Mouse (Mus musculus): ENCODE measurements around the gene Cdh4. TPM values are rescaled to one million over a fixed set of nuclear protein-coding genes. Genes with fewer than 3 reads are reported as not detected.

Gene Cdh4
- polyA plus RNA-seq, 1 experiment from 2014 or later: 23.0 TPM

- Histone ChIP-seq H3K27ac (ENCODE audit: low read length) (no peak overlapping the region), H3K36me3 (ENCODE audit: insufficient read depth, low read length) (no peaks in the 10 kb centered on the region), H3K27me3 (ENCODE audit: insufficient read depth, low read length) (no peaks in the 10 kb centered on the region), H3K4me3 (ENCODE audit: low read length) (no peak overlapping the region), H3K4me2 (replicated peaks; ENCODE audit: low read depth, low read length) (no peak overlapping the region), H3K9me3 (ENCODE audit: low read length) (no peaks in the 10 kb centered on the region), H3K4me1 (ENCODE audit: insufficient read depth, low read length) (peaks cover 34% of the 10 kb centered on the region), H3K9ac (replicated peaks; ENCODE audit: low read length) (no peak overlapping the region)
- ATAC-seq (ENCODE audit: low FRiP score, low TSS enrichment): peak; percentile 40; the same call in 1 of the 2 replicates
- 65% methylated on average over 5 of the region's 5 CpGs for WGBS
Measured at GRCm38 (mm10) chr2:179769137-179769536, 326.9 kb downstream of the Cdh4 start.

- Histone ChIP-seq H3K4me1 (ENCODE audit: insufficient read depth, low read length) (peaks cover 42% of the 10 kb centered on the region), H3K9me3 (ENCODE audit: low read length) (no peaks in the 10 kb centered on the region), H3K4me2 (replicated peaks; ENCODE audit: low read depth, low read length) (no peak overlapping the region), H3K4me3 (ENCODE audit: low read length) (no peak overlapping the region), H3K36me3 (ENCODE audit: insufficient read depth, low read length) (no peaks in the 10 kb centered on the region), H3K27me3 (ENCODE audit: insufficient read depth, low read length) (no peaks in the 10 kb centered on the region), H3K9ac (replicated peaks; ENCODE audit: low read length) (no peak overlapping the region), H3K27ac (ENCODE audit: low read length) (no peak overlapping the region)
- no peak for ATAC-seq (ENCODE audit: low FRiP score, low TSS enrichment)
- 67% methylated on average over 8 of the region's 8 CpGs for WGBS
Measured at GRCm38 (mm10) chr2:179769943-179770342, 327.7 kb downstream of the Cdh4 start.

- H3K27me3 ChIP-seq (ENCODE audit: insufficient read depth, low read length): no peaks in the 10 kb centered on the region
- H3K27ac ChIP-seq (ENCODE audit: low read length): peak overlapping the region; percentile 90
- H3K4me1 ChIP-seq (ENCODE audit: insufficient read depth, low read length): peaks cover 51% of the 10 kb centered on the region
- 10% methylated on average over 13 of the region's 13 CpGs for WGBS
- H3K36me3 ChIP-seq (ENCODE audit: insufficient read depth, low read length): no peaks in the 10 kb centered on the region
- H3K9me3 ChIP-seq (ENCODE audit: low read length): no peaks in the 10 kb centered on the region
- ATAC-seq (ENCODE audit: low FRiP score, low TSS enrichment): peak; percentile 85
- 0 out of 2 replicates have a peak overlapping the region, but pooled peaks have one; percentile 4 for H3K9ac ChIP-seq (replicated peaks; ENCODE audit: low read length)
- peak overlapping the region; percentile 25 for H3K4me2 ChIP-seq (replicated peaks; ENCODE audit: low read depth, low read length)
- no peak overlapping the region for H3K4me3 ChIP-seq (ENCODE audit: low read length)
Measured at GRCm38 (mm10) chr2:179774440-179775110, 332.3 kb downstream of the Cdh4 start.

GRCm38 (mm10) chr2:179775999-179776705 is 333.9 kb downstream of the Cdh4 start:
- Histone ChIP-seq H3K4me1 (ENCODE audit: insufficient read depth, low read length) (peaks cover 51% of the 10 kb centered on the region), H3K4me2 (replicated peaks; ENCODE audit: low read depth, low read length) (no peak overlapping the region), H3K4me3 (ENCODE audit: low read length) (no peak overlapping the region), H3K27me3 (ENCODE audit: insufficient read depth, low read length) (no peaks in the 10 kb centered on the region), H3K36me3 (ENCODE audit: insufficient read depth, low read length) (no peaks in the 10 kb centered on the region), H3K9ac (replicated peaks; ENCODE audit: low read length) (no peak overlapping the region), H3K27ac (ENCODE audit: low read length) (no peak overlapping the region), H3K9me3 (ENCODE audit: low read length) (no peaks in the 10 kb centered on the region)
- 59% methylated on average over 10 of the region's 10 CpGs for WGBS
- no peak for ATAC-seq (ENCODE audit: low FRiP score, low TSS enrichment)

- no peaks in the 10 kb centered on the region for H3K36me3 ChIP-seq (ENCODE audit: insufficient read depth, low read length)
- peaks cover 32% of the 10 kb centered on the region for H3K4me1 ChIP-seq (ENCODE audit: insufficient read depth, low read length)
- no peak overlapping the region for H3K4me3 ChIP-seq (ENCODE audit: low read length)
- no peaks in the 10 kb centered on the region for H3K27me3 ChIP-seq (ENCODE audit: insufficient read depth, low read length)
- H3K4me2 ChIP-seq (replicated peaks; ENCODE audit: low read depth, low read length): no peak overlapping the region
- H3K9ac ChIP-seq (replicated peaks; ENCODE audit: low read length): no peak overlapping the region
- no peak for ATAC-seq (ENCODE audit: low FRiP score, low TSS enrichment)
- no peaks in the 10 kb centered on the region for H3K9me3 ChIP-seq (ENCODE audit: low read length)
- WGBS: 30% methylated on average over 9 of the region's 9 CpGs
- H3K27ac ChIP-seq (ENCODE audit: low read length): no peak overlapping the region
Measured at GRCm38 (mm10) chr2:179779266-179779665, 337.0 kb downstream of the Cdh4 start.

GRCm38 (mm10) chr2:179780961-179781360 is 338.7 kb downstream of the Cdh4 start:
- no peak overlapping the region for H3K4me2 ChIP-seq (replicated peaks; ENCODE audit: low read depth, low read length)
- H3K27me3 ChIP-seq (ENCODE audit: insufficient read depth, low read length): no peaks in the 10 kb centered on the region
- H3K36me3 ChIP-seq (ENCODE audit: insufficient read depth, low read length): no peaks in the 10 kb centered on the region
- no peak overlapping the region for H3K4me3 ChIP-seq (ENCODE audit: low read length)
- H3K4me1 ChIP-seq (ENCODE audit: insufficient read depth, low read length): peaks cover 15% of the 10 kb centered on the region
- no peak overlapping the region for H3K9ac ChIP-seq (replicated peaks; ENCODE audit: low read length)
- 33% methylated on average over 4 of the region's 4 CpGs for WGBS
- no peak; the same call in 1 of the 2 replicates for ATAC-seq (ENCODE audit: low FRiP score, low TSS enrichment)
- no peak overlapping the region for H3K27ac ChIP-seq (ENCODE audit: low read length)
- no peaks in the 10 kb centered on the region for H3K9me3 ChIP-seq (ENCODE audit: low read length)

- Histone ChIP-seq H3K9ac (replicated peaks; ENCODE audit: low read length) (no peak overlapping the region), H3K27ac (ENCODE audit: low read length) (no peak overlapping the region), H3K27me3 (ENCODE audit: insufficient read depth, low read length) (no peaks in the 10 kb centered on the region), H3K4me1 (ENCODE audit: insufficient read depth, low read length) (peaks cover 7% of the 10 kb centered on the region), H3K9me3 (ENCODE audit: low read length) (no peaks in the 10 kb centered on the region), H3K4me2 (replicated peaks; ENCODE audit: low read depth, low read length) (0 out of 2 replicates have a peak overlapping the region, but pooled peaks have one; percentile 17), H3K4me3 (ENCODE audit: low read length) (no peak overlapping the region), H3K36me3 (ENCODE audit: insufficient read depth, low read length) (no peaks in the 10 kb centered on the region)
- ATAC-seq (ENCODE audit: low FRiP score, low TSS enrichment): no peak
- WGBS: 35% methylated on average over 18 of the region's 18 CpGs
Measured at GRCm38 (mm10) chr2:179787256-179787655, 345.0 kb downstream of the Cdh4 start.

GRCm38 (mm10) chr2:179787797-179788196 is 345.6 kb downstream of the Cdh4 start:
- H3K9ac ChIP-seq (replicated peaks; ENCODE audit: low read length): no peak overlapping the region
- WGBS: 54% methylated on average over 3 of the region's 5 CpGs
- H3K4me1 ChIP-seq (ENCODE audit: insufficient read depth, low read length): peaks cover 11% of the 10 kb centered on the region
- H3K36me3 ChIP-seq (ENCODE audit: insufficient read depth, low read length): no peaks in the 10 kb centered on the region
- ATAC-seq (ENCODE audit: low FRiP score, low TSS enrichment): no peak
- H3K9me3 ChIP-seq (ENCODE audit: low read length): no peaks in the 10 kb centered on the region
- no peak overlapping the region for H3K4me3 ChIP-seq (ENCODE audit: low read length)
- no peaks in the 10 kb centered on the region for H3K27me3 ChIP-seq (ENCODE audit: insufficient read depth, low read length)
- no peak overlapping the region for H3K27ac ChIP-seq (ENCODE audit: low read length)
- no peak overlapping the region for H3K4me2 ChIP-seq (replicated peaks; ENCODE audit: low read depth, low read length)

- no peak for ATAC-seq (ENCODE audit: low FRiP score, low TSS enrichment)
- no peaks in the 10 kb centered on the region for H3K9me3 ChIP-seq (ENCODE audit: low read length)
- H3K4me1 ChIP-seq (ENCODE audit: insufficient read depth, low read length): peaks cover 11% of the 10 kb centered on the region
- H3K9ac ChIP-seq (replicated peaks; ENCODE audit: low read length): no peak overlapping the region
- H3K27ac ChIP-seq (ENCODE audit: low read length): no peak overlapping the region
- H3K4me2 ChIP-seq (replicated peaks; ENCODE audit: low read depth, low read length): no peak overlapping the region
- H3K4me3 ChIP-seq (ENCODE audit: low read length): no peak overlapping the region
- WGBS: 72% methylated on average over 3 of the region's 3 CpGs
- no peaks in the 10 kb centered on the region for H3K36me3 ChIP-seq (ENCODE audit: insufficient read depth, low read length)
- no peaks in the 10 kb centered on the region for H3K27me3 ChIP-seq (ENCODE audit: insufficient read depth, low read length)
Measured at GRCm38 (mm10) chr2:179790684-179791083, 348.5 kb downstream of the Cdh4 start.

All from kidney, embryonic 16.5 days (tissue).